9 mouse cellular contexts compared by ENCODE assay signal in the genomic region with DNA sequence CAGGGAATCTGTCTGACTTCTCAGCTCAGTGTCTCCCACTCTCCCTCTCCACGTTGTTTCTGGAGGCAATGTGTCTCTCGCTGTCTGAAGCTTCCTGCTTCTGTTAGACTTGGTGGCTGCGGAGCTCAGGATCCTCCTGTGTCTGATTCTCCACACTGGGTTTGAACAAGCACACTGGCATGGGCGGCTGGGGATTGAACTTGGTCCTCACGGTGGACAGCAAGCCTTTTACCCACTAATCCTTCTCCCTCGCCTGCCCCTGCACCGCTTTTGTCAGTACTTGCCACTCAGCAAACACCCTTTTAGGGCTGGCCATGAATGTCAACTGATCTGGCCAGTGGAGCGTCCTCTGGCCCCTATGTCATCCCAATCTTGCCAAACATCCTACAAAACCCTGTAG. TPM values are rescaled to one million over a fixed set of nuclear protein-coding genes. Genes with fewer than 3 reads are reported as not detected.
DNase-seq lines count a peak whose midpoint lies in the region; ATAC-seq lines count a peak whose summit lies in the region.
"Had no signal": no experiment of that assay in that cellular context is flagged by ENCODE, and none has a peak within 500 bp of the region (broad histone marks: within the 10 kb centered on the region; RNA-seq: fewer than 3 reads in every experiment).

No protein-coding gene starts in this region.

- H3K4me3 ChIP-seq in heart, embryonic 14.5 days (ENCODE audit: control insufficient read depth in 1 of 2, insufficient read depth in 1 of 2, low read depth in 1 of 2, low read length in 2 of 2) = no peak overlapping the region
- no peak overlapping the region for H3K4me3 ChIP-seq in lung, embryonic 16.5 days (ENCODE audit: low read length)
- H3K4me3 ChIP-seq in intestine, embryonic 15.5 days (replicated peaks) = no peak overlapping the region
- H3K4me3 ChIP-seq in liver, embryonic 15.5 days (replicated peaks) = peak overlapping the region; percentile 53
- H3K4me3 ChIP-seq: myocyte had no signal

- no peaks in the 10 kb centered on the region for H3K36me3 ChIP-seq in heart, embryonic 14.5 days (ENCODE audit: control insufficient read depth, insufficient read depth, low read length)
- H3K36me3 ChIP-seq in lung, embryonic 16.5 days (ENCODE audit: control insufficient read depth, insufficient read depth, low read length) = no peaks in the 10 kb centered on the region
- no peaks in the 10 kb centered on the region for H3K36me3 ChIP-seq in intestine, embryonic 15.5 days
- no peaks in the 10 kb centered on the region for H3K36me3 ChIP-seq in liver, embryonic 15.5 days (replicated peaks)

- no peak for ATAC-seq in heart, embryonic 14.5 days (ENCODE audit: insufficient number of reproducible peaks, insufficient read depth, low FRiP score, low read depth)
- no peak for ATAC-seq in lung, embryonic 16.5 days (ENCODE audit: low read depth)
- ATAC-seq in intestine, embryonic 15.5 days = no peak
- ATAC-seq in liver, embryonic 15.5 days (ENCODE audit: insufficient read depth) = no peak

- DNase-seq in heart, postnatal 36 days = no peak
- DNase-seq in lung, postnatal 36 days = no peak
- no peak for DNase-seq in layer of hippocampus, adult 9-10 months (ENCODE audit: low spot score)
- no peak for DNase-seq in cerebellum, adult 9-10 months

- 0 out of 2 replicates have a peak overlapping the region, but pooled peaks have one; percentile 2 for H3K9ac ChIP-seq in heart, embryonic 14.5 days (ENCODE audit: low read length)
- H3K9ac ChIP-seq in lung, embryonic 16.5 days (ENCODE audit: low read length) = no peak overlapping the region
- no peak overlapping the region for H3K9ac ChIP-seq in intestine, embryonic 15.5 days
- peak overlapping the region; percentile 63 for H3K9ac ChIP-seq in liver, embryonic 15.5 days

- peaks cover 32 to 46% of the 10 kb centered on the region in 2 experiments for H3K4me1 ChIP-seq in heart, embryonic 14.5 days (ENCODE audit: control insufficient read depth in 2 of 2, insufficient read depth in 2 of 2, low read length in 2 of 2)
- peaks cover 13% of the 10 kb centered on the region for H3K4me1 ChIP-seq in lung, embryonic 16.5 days (replicated peaks; ENCODE audit: control insufficient read depth, insufficient read depth, low read length)
- peaks cover 29% of the 10 kb centered on the region for H3K4me1 ChIP-seq in intestine, embryonic 15.5 days (replicated peaks)
- peaks cover 96% of the 10 kb centered on the region for H3K4me1 ChIP-seq in liver, embryonic 15.5 days (replicated peaks)

- H3K27me3 ChIP-seq in heart, embryonic 14.5 days (ENCODE audit: control insufficient read depth, insufficient read depth, low read length) = no peaks in the 10 kb centered on the region
- H3K27me3 ChIP-seq in lung, embryonic 16.5 days (ENCODE audit: control insufficient read depth, insufficient read depth, low read depth, low read length) = no peaks in the 10 kb centered on the region
- H3K27me3 ChIP-seq in intestine, embryonic 15.5 days (replicated peaks) = no peaks in the 10 kb centered on the region
- H3K27me3 ChIP-seq in liver, embryonic 15.5 days = no peaks in the 10 kb centered on the region

- intact Hi-C loops in heart, postnatal 36 days (cut with DNase I) = no loop called here

- no peaks in the 10 kb centered on the region for H3K9me3 ChIP-seq in heart, embryonic 14.5 days (ENCODE audit: control insufficient read depth, low read length)
- no peaks in the 10 kb centered on the region for H3K9me3 ChIP-seq in lung, embryonic 16.5 days (ENCODE audit: control insufficient read depth, low read length)
- no peaks in the 10 kb centered on the region for H3K9me3 ChIP-seq in intestine, embryonic 15.5 days
- no peaks in the 10 kb centered on the region for H3K9me3 ChIP-seq in liver, embryonic 15.5 days (replicated peaks)

- WGBS in heart, embryonic 14.5 days = 32% methylated on average over 8 of the region's 8 CpGs
- WGBS in lung, embryonic 16.5 days = 56% methylated on average over 8 of the region's 8 CpGs
- WGBS in intestine, embryonic 15.5 days = 64% methylated on average over 8 of the region's 8 CpGs
- WGBS in liver, embryonic 15.5 days (ENCODE audit: insufficient replicate concordance) = 42% methylated on average over 8 of the region's 8 CpGs

- H3K27ac ChIP-seq in heart, embryonic 14.5 days (replicated peaks in 1 of 2; ENCODE audit: control insufficient read depth in 1 of 2, insufficient read depth in 1 of 2, low read depth in 2 of 2, low read length in 2 of 2) = peak overlapping the region; percentile 79 to 87
- H3K27ac ChIP-seq in lung, embryonic 16.5 days (ENCODE audit: low read length) = peak overlapping the region; percentile 88
- peak overlapping the region; percentile 89; the same call in 1 of the 2 replicates for H3K27ac ChIP-seq in intestine, embryonic 15.5 days
- peak overlapping the region; percentile 99 for H3K27ac ChIP-seq in liver, embryonic 15.5 days (replicated peaks)

- H3K4me2 ChIP-seq in heart, embryonic 14.5 days (ENCODE audit: low read length) = peak overlapping the region; percentile 16; the same call in 1 of the 2 replicates
- H3K4me2 ChIP-seq in lung, embryonic 16.5 days (ENCODE audit: low read depth, low read length) = no peak overlapping the region
- H3K4me2 ChIP-seq in intestine, embryonic 15.5 days (replicated peaks) = no peak overlapping the region
- peak overlapping the region; percentile 76 for H3K4me2 ChIP-seq in liver, embryonic 15.5 days

RNA-seq across cellular contexts. Expression of a gene that starts 22.5 kb away (rescaled TPM):
- 18.7 and 30.8 TPM in 2 replicates for polyA plus RNA-seq in heart, embryonic 14.5 days (2014; fragmentation: Nextera tagmentation; extraction: Ambion mirVana)
- total RNA-seq in heart, postnatal 36 days (2021) = 10 to 100 TPM; 11.4 to 16.3 TPM
- polyA plus RNA-seq in lung, embryonic 16.5 days (2015; fragmentation: Nextera tagmentation; extraction: Ambion mirVana) = 6.8 and 8.6 TPM in 2 replicates
- polyA plus RNA-seq in intestine, embryonic 15.5 days (2015; fragmentation: Nextera tagmentation; extraction: Ambion mirVana) = 11.9 and 13.0 TPM in 2 replicates
- 2.3 and 2.9 TPM in 2 replicates for polyA plus RNA-seq in liver, embryonic 15.5 days (2015; fragmentation: Nextera tagmentation; extraction: Ambion mirVana)

Comparison
In these comparisons a context has a peak if more than half of its experiments do, and no peak if none do; other contexts are left out.
1. H3K4me2 ChIP-seq: peak in heart, embryonic 14.5 days (single experiment) and liver, embryonic 15.5 days (single experiment); none in lung, embryonic 16.5 days (single experiment) and intestine, embryonic 15.5 days (single experiment).
2. H3K9ac ChIP-seq: peak in heart, embryonic 14.5 days (single experiment) and liver, embryonic 15.5 days (single experiment); none in lung, embryonic 16.5 days (single experiment) and intestine, embryonic 15.5 days (single experiment).
3. Peak in every context shown above with its lines, with median percentiles within 50 percentile points of each other: H3K27ac ChIP-seq.